8 mouse cellular contexts compared by ENCODE assay signal in genomic region chr10:80752079-80752625, GRCm38 (mm10). TPM values are rescaled to one million over a fixed set of nuclear protein-coding genes. Genes with fewer than 3 reads are reported as not detected.
A peak's percentile ranks its signal among the peaks of the same experiment; 100 is the strongest.
DNase-seq lines count a peak whose midpoint lies in the region; ATAC-seq and TF ChIP-seq lines count a peak whose summit lies in the region.

No protein-coding gene starts in this region.

- no peak for TF ChIP-seq POLR2A in cortical plate, adult 2 months (IDR thresholded peaks at IDR 0.05; ENCODE audit: extremely low read depth, insufficient read depth, low read length)

- no peak overlapping the region for H3K4me3 ChIP-seq in cortical plate, adult 2 months (ENCODE audit: insufficient read depth, low read length)
- H3K4me3 ChIP-seq in intestine, embryonic 15.5 days (replicated peaks), result peak overlapping the region; percentile 31
- peak overlapping the region; percentile 5; the same call in 1 of the 2 replicates for H3K4me3 ChIP-seq in neural tube, embryonic 15.5 days (replicated peaks)

- peak overlapping the region; percentile 44 for H3K27ac ChIP-seq in cortical plate, adult 2 months (ENCODE audit: insufficient read depth, low read length)
- H3K27ac ChIP-seq in intestine, embryonic 15.5 days, result peak overlapping the region; percentile 90
- H3K27ac ChIP-seq in neural tube, embryonic 15.5 days (replicated peaks), result 0 out of 2 replicates have a peak overlapping the region, but pooled peaks have one; percentile 45

- peak; percentile 78 for ATAC-seq in intestine, embryonic 15.5 days
- peak; percentile 22; the same call in 1 of the 2 replicates for ATAC-seq in neural tube, embryonic 15.5 days (ENCODE audit: low FRiP score)

- no peak for TF ChIP-seq CTCF in cortical plate, adult 2 months (IDR thresholded peaks at IDR 0.05; ENCODE audit: extremely low read depth, insufficient read depth, low read length)

- H3K4me1 ChIP-seq in cortical plate, adult 2 months (ENCODE audit: control insufficient read depth, insufficient read depth, low read length), result peaks cover 11% of the 10 kb centered on the region
- peaks cover 41% of the 10 kb centered on the region for H3K4me1 ChIP-seq in intestine, embryonic 15.5 days (replicated peaks)
- peaks cover 33% of the 10 kb centered on the region for H3K4me1 ChIP-seq in neural tube, embryonic 15.5 days

- peak; percentile 66 to 74 for DNase-seq in right cerebral cortex, postnatal 10 days (ENCODE audit: low spot score in 2 of 2)
- no peak for DNase-seq in right cerebral cortex, adult 2 months (ENCODE audit: low spot score in 2 of 2)
- DNase-seq in gastrocnemius, postnatal 36 days, result peak; percentile 63 to 68
- DNase-seq in lung, adult 18-20 months, result peak; percentile 75 to 85
- DNase-seq in thymus, postnatal 36 days, result peak; percentile 69 to 75

- H3K27me3 ChIP-seq in intestine, embryonic 15.5 days (replicated peaks), result no peaks in the 10 kb centered on the region
- no peaks in the 10 kb centered on the region for H3K27me3 ChIP-seq in neural tube, embryonic 15.5 days (replicated peaks)

- no peak overlapping the region for H3K9ac ChIP-seq in intestine, embryonic 15.5 days
- H3K9ac ChIP-seq in neural tube, embryonic 15.5 days (replicated peaks), result no peak overlapping the region

- WGBS in intestine, embryonic 15.5 days, result 2% methylated on average over 6 of the region's 6 CpGs
- 2% methylated on average over 6 of the region's 6 CpGs for WGBS in neural tube, embryonic 15.5 days

- H3K36me3 ChIP-seq in intestine, embryonic 15.5 days, result no peaks in the 10 kb centered on the region
- H3K36me3 ChIP-seq in neural tube, embryonic 15.5 days, result no peaks in the 10 kb centered on the region

- intact Hi-C loops in gastrocnemius, postnatal 36 days (cut with DNase I), result no loop called here

- peak overlapping the region; percentile 66 for H3K4me2 ChIP-seq in intestine, embryonic 15.5 days (replicated peaks)
- H3K4me2 ChIP-seq in neural tube, embryonic 15.5 days, result peak overlapping the region; percentile 51

- no peaks in the 10 kb centered on the region for H3K9me3 ChIP-seq in intestine, embryonic 15.5 days
- H3K9me3 ChIP-seq in neural tube, embryonic 15.5 days (replicated peaks), result no peaks in the 10 kb centered on the region

RNA-seq across cellular contexts. Expression of gene Dot1l, which starts 2.9 kb away (rescaled TPM):
- 45.9 and 47.8 TPM in 2 replicates for polyA plus RNA-seq in cortical plate, adult 2 months (2012; rRNA removed)
- total RNA-seq in gastrocnemius, postnatal 36 days (2021), result 10 to 100 TPM; 19.2 to 24.8 TPM
- 12.0 and 14.2 TPM in 2 replicates for polyA plus RNA-seq in intestine, embryonic 15.5 days (2015; fragmentation: Nextera tagmentation; extraction: Ambion mirVana)
- 19.3 and 20.3 TPM in 2 replicates for polyA plus RNA-seq in neural tube, embryonic 15.5 days (2015; fragmentation: Nextera tagmentation; extraction: Ambion mirVana)

RNA-seq across cellular contexts. Expression of gene Ap3d1, which starts 10.1 kb away (rescaled TPM):
- polyA plus RNA-seq in cortical plate, adult 2 months (2012; rRNA removed), result 157 and 159 TPM in 2 replicates
- 10 to 100 TPM; 23.8 to 25.6 TPM for total RNA-seq in gastrocnemius, postnatal 36 days (2021)
- 70.5 and 71.4 TPM in 2 replicates for polyA plus RNA-seq in intestine, embryonic 15.5 days (2015; fragmentation: Nextera tagmentation; extraction: Ambion mirVana)
- 108 and 115 TPM in 2 replicates for polyA plus RNA-seq in neural tube, embryonic 15.5 days (2015; fragmentation: Nextera tagmentation; extraction: Ambion mirVana)

RNA-seq across cellular contexts. Expression of gene Sf3a2, which starts 45.8 kb away (rescaled TPM):
- polyA plus RNA-seq in cortical plate, adult 2 months (2012; rRNA removed), result 38.9 and 46.1 TPM in 2 replicates
- 10 to 100 TPM; 23.1 to 29.4 TPM for total RNA-seq in gastrocnemius, postnatal 36 days (2021)
- 63.7 and 69.7 TPM in 2 replicates for polyA plus RNA-seq in intestine, embryonic 15.5 days (2015; fragmentation: Nextera tagmentation; extraction: Ambion mirVana)
- polyA plus RNA-seq in neural tube, embryonic 15.5 days (2015; fragmentation: Nextera tagmentation; extraction: Ambion mirVana), result 53.3 and 59.8 TPM in 2 replicates

RNA-seq across cellular contexts. Expression of gene Plekhj1, which starts 46.3 kb away (rescaled TPM):
- 59.5 and 62.6 TPM in 2 replicates for polyA plus RNA-seq in cortical plate, adult 2 months (2012; rRNA removed)
- 10 to 100 TPM; 21.6 to 22.5 TPM for total RNA-seq in gastrocnemius, postnatal 36 days (2021)
- polyA plus RNA-seq in intestine, embryonic 15.5 days (2015; fragmentation: Nextera tagmentation; extraction: Ambion mirVana), result 132 and 133 TPM in 2 replicates
- 135 and 146 TPM in 2 replicates for polyA plus RNA-seq in neural tube, embryonic 15.5 days (2015; fragmentation: Nextera tagmentation; extraction: Ambion mirVana)

RNA-seq across cellular contexts. Expression of gene Izumo4, which starts 50.2 kb away (rescaled TPM):
- polyA plus RNA-seq in cortical plate, adult 2 months (2012; rRNA removed), result 111 and 118 TPM in 2 replicates
- 1 to 10 TPM; 1.2 to 2.7 TPM for total RNA-seq in gastrocnemius, postnatal 36 days (2021)
- polyA plus RNA-seq in intestine, embryonic 15.5 days (2015; fragmentation: Nextera tagmentation; extraction: Ambion mirVana), result 22.3 and 26.5 TPM in 2 replicates
- 43.3 and 46.8 TPM in 2 replicates for polyA plus RNA-seq in neural tube, embryonic 15.5 days (2015; fragmentation: Nextera tagmentation; extraction: Ambion mirVana)

Comparison
In these comparisons a context has a peak if more than half of its experiments do, and no peak if none do; other contexts are left out.
1. DNase-seq: peak in right cerebral cortex, postnatal 10 days (2 of 2), gastrocnemius, postnatal 36 days (2 of 2), lung, adult 18-20 months (2 of 2) and thymus, postnatal 36 days (2 of 2); none in right cerebral cortex, adult 2 months (0 of 2).
2. Peak in every context shown above with its lines, with median percentiles within 50 percentile points of each other: H3K27ac ChIP-seq.